Mouse (Mus musculus): Measurements from ENCODE around the gene Ctdsp2.

DNA sequence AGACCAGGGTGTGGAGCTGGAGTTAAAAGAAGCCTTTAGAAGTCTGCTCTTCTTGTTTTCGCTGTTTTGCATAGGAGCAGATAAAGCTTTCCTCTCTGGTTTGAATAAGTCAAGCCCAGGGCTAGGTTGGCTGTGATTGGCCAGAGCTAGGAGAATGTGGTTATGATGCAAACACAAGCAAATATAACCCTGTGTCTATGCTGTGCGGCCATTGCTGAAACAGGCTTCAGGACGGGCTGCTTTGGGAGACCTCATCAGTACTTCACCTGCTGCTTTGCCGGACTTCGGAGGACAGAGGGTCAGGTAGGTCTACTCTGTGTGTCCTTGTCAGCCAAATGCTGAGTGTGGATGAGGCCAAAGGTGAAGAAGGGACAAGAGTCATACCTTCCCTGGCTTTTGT, 22.0 kb downstream of the Ctdsp2 start, which contains the start of gene Avil:
- TF ChIP-seq MYOG (IDR thresholded peaks at IDR 0.05; ENCODE audit: control insufficient read depth, extremely low read depth, insufficient read length) (no peak), MYOD1 (IDR thresholded peaks at IDR 0.05; ENCODE audit: control insufficient read depth, insufficient read length, low read depth) (no peak)
